Mouse (Mus musculus) intestine, embryonic 15.5 days (tissue): ENCODE data around the gene Fbxo17. TPM values are rescaled to one million over a fixed set of nuclear protein-coding genes. Genes with fewer than 3 reads are reported as not detected.
"Not testable (repeated sequence)": the region's sequence is repeated elsewhere in the genome, so short reads cannot be mapped to it uniquely, and the experiment has no call there.

Experiments
- ATAC-seq: fragments of 200-750 bp; cut with Nextera tagmentation; 2 replicates; pipeline ENCODE4 v1.8.0; 2017; ENCODE audit warnings: moderate TSS enrichment, moderate library complexity
- H3K27ac ChIP-seq: fragments of 300-500 bp; sonication (generic); 2 replicates; pipeline ENCODE4 v1.5.1; 2015; ENCODE audit warnings: mild to moderate bottlenecking, inconsistent platforms
- H3K27me3 ChIP-seq: fragments of 300-500 bp; sonication (generic); replicated peaks from 2 replicates; pipeline ENCODE4 v1.6.1; 2015; ENCODE audit warnings: inconsistent platforms
- H3K36me3 ChIP-seq: fragments of 300-500 bp; sonication (generic); 2 replicates; pipeline ENCODE4 v1.6.1; 2015; ENCODE audit warnings: inconsistent platforms
- H3K4me1 ChIP-seq: fragments of 300-500 bp; sonication (generic); replicated peaks from 2 replicates; pipeline ENCODE4 v1.6.1; 2015; ENCODE audit warnings: inconsistent platforms
- H3K4me2 ChIP-seq: fragments of 300-500 bp; sonication (generic); replicated peaks from 2 replicates; pipeline ENCODE4 v1.6.1; 2015; ENCODE audit warnings: mild to moderate bottlenecking, inconsistent platforms
- H3K4me3 ChIP-seq: fragments of 300-500 bp; sonication (generic); replicated peaks from 2 replicates; pipeline ENCODE4 v1.5.1; 2015; ENCODE audit warnings: inconsistent platforms
- H3K9ac ChIP-seq: fragments of 300-500 bp; sonication (generic); 2 replicates; pipeline ENCODE4 v1.6.1; 2015; ENCODE audit warnings: inconsistent platforms
- H3K9me3 ChIP-seq: fragments of 300-500 bp; sonication (generic); 2 replicates; pipeline ENCODE4 v1.6.1; 2016; ENCODE audit warnings: inconsistent platforms
- WGBS: fragments of 180-500 bp; shearing (Covaris S2); methylation state at CpG from one replicate; pipeline ENCODE4 v1.1.7; 2015; 5-methylcytosine and 5-hydroxymethylcytosine counted together
- polyA plus RNA-seq: library from polyadenylated mRNA; unstranded; fragments of >200 nt; fragmentation: Nextera tagmentation; extraction: Ambion mirVana; gene quantifications from 2 replicates; pipeline ENCODE4 v1.2.1, GENCODE M21; 2015

Fbxo17 gene
- polyA plus RNA-seq = 6.6 and 6.7 TPM in 2 replicates

DNA sequence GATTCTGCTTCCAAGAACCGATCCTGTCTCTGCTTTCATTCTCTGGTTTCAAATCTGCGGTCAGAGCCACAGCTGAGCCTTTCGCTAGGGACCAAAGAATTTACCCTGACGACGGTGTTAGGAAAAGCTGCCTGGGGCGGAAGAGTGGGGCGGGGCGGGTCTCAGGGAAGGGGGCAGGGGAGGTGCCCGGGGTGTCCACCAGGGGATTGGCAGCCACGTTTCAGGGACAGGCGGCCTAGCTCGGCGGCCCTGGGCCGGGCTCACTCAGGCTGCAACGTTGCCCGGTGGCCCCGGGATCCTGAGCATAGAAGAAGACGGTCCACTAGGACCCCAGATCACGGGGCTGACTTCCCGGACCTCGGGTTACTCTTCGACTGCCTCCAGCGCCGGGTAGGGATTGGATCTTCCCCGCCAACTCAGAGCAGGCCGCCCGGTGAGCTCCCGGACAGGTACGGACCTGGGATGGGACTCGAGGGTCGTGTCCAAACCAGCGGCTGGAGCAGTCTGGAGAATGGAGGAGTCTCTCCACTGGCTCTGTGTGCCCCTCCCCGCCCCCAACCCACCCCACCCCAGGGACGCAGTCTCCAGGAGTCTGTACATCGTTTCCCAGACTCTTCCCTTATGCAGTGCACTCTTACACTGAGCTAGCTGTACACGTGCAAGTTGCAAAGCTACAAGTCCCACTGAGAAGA, at the start of gene Fbxo17:
Gene Fbxo17, plus strand, starts transcription at position 215 of the 692 bp plus-strand sequence.
- Histone ChIP-seq H3K4me3 (peak within 1 kb of the TSS; percentile 51), H3K27ac (no peak within 1 kb of the TSS), H3K9me3 (no peaks in the 10 kb centered on the region), H3K27me3 (no peaks in the 10 kb centered on the region), H3K4me2 (peak within 1 kb of the TSS; percentile 91), H3K36me3 (no peaks in the 10 kb centered on the region), H3K9ac (peak within 1 kb of the TSS; percentile 58), H3K4me1 (0 out of 2 replicates have a peak, but pooled peaks cover 2% of the 10 kb centered on the region)
- ATAC-seq = peak; percentile 83
- 5% methylated on average over 36 of the region's 36 CpGs for WGBS

DNA sequence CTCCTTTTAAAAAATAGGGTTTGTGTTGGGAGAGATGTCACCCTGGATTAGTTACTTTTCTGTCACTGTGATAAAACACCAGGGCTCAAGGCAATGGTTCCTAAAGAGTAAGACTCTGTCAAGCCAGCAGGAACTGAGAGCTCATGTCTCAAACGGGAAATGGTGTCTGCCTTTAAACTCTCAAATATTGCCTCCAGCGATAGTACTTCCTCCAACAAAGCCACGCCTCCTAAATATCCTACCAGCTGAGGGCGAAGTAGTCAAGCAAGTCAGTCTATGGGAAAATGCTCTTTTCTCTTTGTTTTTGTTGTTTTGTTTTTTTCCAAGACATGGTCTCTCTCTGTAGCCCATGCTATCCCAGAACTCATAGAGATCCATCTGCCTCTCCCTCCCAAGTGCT, 45.4 kb upstream of the Fbxo17 start:
- Histone ChIP-seq H3K9me3 (no peaks in the 10 kb centered on the region), H3K27ac (no peak overlapping the region), H3K36me3 (no peaks in the 10 kb centered on the region), H3K27me3 (no peaks in the 10 kb centered on the region), H3K4me1 (no peaks in the 10 kb centered on the region), H3K4me2 (no peak overlapping the region), H3K9ac (no peak overlapping the region), H3K4me3 (no peak overlapping the region)
- 56% methylated on average over 4 of the region's 4 CpGs for WGBS
- no peak for ATAC-seq

DNA sequence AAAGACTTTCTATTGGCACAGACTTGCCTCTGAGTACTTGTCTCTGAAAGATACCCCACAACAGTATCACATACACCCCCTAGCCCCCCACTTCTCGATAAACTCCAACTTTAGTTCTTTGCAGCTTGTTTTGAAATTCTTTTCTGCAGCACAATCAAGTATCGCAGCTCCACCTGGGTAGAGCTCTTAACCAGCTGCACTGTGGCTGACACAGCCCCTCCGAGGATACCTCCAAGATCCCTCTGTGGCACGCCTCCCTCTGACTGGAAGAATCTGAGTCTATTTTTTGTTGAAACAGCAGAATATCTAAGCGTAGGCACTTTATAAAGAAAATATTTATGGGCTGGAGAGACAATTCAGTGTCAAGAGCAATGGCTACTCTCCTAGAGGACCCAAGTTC, 44.3 kb upstream of the Fbxo17 start:
- 89% methylated on average over 5 of the region's 5 CpGs for WGBS
- H3K36me3 ChIP-seq = no peaks in the 10 kb centered on the region

DNA sequence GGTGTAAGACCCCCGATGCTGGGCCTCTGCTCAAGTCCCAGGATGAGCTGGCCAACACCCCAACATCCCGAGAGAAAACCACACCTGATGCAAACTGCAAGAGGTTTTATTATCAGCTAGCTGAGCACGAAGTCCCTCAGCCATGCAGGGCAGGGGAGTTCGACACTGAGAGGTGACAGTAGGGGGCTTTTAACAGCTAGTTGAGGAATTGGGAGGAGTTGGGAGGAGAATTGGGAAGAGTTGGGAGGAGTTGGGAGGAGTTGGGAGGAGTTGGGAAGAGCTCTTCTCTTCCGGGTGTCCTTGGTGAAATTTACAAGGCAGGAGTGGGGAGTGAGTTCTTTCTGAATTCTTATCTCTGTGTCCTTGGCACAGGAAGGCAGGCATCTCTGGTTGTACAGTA, 43.8 kb upstream of the Fbxo17 start:
- H3K4me1 ChIP-seq, H3K27me3 ChIP-seq, H3K4me2 ChIP-seq, H3K9me3 ChIP-seq, H3K4me3 ChIP-seq, H3K9ac ChIP-seq, H3K36me3 ChIP-seq, ATAC-seq, H3K27ac ChIP-seq: not testable (repeated sequence)
- 67% methylated on average over 5 of the region's 5 CpGs for WGBS

More for the DNA sequence above, 44.3 kb upstream of the Fbxo17 start:
- no peak overlapping the region for H3K9ac ChIP-seq
- H3K27me3 ChIP-seq = no peaks in the 10 kb centered on the region
- H3K9me3 ChIP-seq = no peaks in the 10 kb centered on the region
- no peaks in the 10 kb centered on the region for H3K4me1 ChIP-seq
- no peak overlapping the region for H3K27ac ChIP-seq
- H3K4me3 ChIP-seq = no peak overlapping the region
- H3K4me2 ChIP-seq = no peak overlapping the region
- ATAC-seq = no peak

DNA sequence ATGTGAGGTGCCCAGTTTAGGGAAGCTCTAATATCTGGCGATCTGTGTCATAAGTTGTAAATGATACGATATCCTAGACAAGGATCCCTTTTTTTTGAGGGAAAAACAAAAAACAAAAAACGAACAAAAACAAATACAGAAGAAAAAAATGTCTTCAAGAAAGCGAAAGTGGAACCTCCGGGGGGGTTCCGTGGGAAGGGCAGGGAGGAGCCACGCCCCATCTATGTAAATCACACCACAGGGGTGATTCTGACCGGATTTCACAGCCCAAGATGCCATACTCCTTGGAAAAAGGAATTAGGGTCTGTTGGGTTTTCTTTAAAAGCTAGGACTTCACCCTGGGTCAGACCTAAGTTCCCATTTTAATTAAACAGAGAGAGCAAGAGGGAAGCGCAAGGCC, 41.6 kb upstream of the Fbxo17 start:
- H3K4me1 ChIP-seq = no peaks in the 10 kb centered on the region
- no peak overlapping the region for H3K4me2 ChIP-seq
- WGBS = 72% methylated on average over 9 of the region's 9 CpGs
- H3K27ac ChIP-seq = no peak overlapping the region
- no peak overlapping the region for H3K9ac ChIP-seq
- no peak overlapping the region for H3K4me3 ChIP-seq
- H3K36me3 ChIP-seq = no peaks in the 10 kb centered on the region
- no peaks in the 10 kb centered on the region for H3K27me3 ChIP-seq
- no peaks in the 10 kb centered on the region for H3K9me3 ChIP-seq
- no peak for ATAC-seq

DNA sequence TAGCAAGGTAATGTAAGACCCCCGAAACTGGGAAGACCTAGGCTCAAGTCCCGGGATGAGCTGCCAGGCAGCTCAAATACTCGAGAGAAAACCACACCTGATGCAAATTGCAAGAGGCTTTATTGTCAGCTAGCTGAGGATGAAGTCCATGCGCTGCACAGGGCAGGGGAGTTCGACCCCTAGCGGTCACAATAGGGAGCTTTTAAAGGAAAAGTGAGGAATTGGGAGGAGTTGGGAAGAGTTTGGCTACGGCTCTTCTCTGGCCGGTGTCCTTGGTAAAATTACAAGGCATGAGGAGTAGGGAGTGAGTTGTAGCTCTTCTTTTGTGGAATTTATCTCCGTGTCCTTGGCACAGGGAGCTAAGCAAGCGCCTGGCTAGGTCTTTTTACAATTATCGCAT, 40.9 kb upstream of the Fbxo17 start:
- no peak overlapping the region for H3K9ac ChIP-seq
- H3K4me1 ChIP-seq = no peaks in the 10 kb centered on the region
- no peaks in the 10 kb centered on the region for H3K27me3 ChIP-seq
- H3K36me3 ChIP-seq = no peaks in the 10 kb centered on the region
- no peak overlapping the region for H3K4me2 ChIP-seq
- H3K27ac ChIP-seq = no peak overlapping the region
- ATAC-seq = no peak
- H3K9me3 ChIP-seq = no peaks in the 10 kb centered on the region
- 44% methylated on average over 11 of the region's 11 CpGs for WGBS
- H3K4me3 ChIP-seq = no peak overlapping the region

DNA sequence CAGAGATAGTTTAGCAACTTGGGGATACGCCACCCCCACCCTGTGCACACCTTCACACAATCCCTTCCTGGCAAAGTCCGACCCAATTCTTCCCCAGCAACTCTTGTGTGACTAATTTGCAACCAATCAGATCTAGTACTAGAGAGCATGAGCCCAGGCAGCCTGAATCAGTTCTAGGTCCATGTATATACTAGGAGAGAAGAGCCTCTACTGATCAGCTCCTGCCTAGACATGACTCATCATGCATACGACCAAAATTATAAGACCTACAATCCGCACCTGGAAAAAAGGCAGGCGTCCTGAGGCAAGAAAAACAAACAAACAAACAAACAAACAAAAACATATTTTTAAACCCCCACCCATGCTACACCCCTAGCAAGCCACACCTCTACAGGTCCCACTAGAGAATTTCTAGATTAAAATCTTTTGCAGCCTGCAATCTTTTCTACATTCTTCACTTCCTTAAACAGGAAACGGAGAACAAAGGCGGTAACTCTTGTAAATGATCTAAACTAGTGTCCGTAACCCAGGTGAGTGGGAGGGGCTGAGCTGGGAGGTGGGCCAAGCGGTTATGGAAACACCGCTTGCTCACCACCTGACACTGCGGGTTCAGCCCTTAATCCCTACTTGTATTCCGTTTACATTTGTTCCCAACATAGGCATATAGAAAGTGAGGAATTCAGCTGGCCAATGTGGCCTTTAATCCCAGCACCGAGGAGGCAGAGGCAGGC, 39.6 kb upstream of the Fbxo17 start:
- H3K4me1 ChIP-seq = no peaks in the 10 kb centered on the region
- no peaks in the 10 kb centered on the region for H3K36me3 ChIP-seq
- H3K9ac ChIP-seq = no peak overlapping the region
- H3K4me3 ChIP-seq = no peak overlapping the region
- WGBS = 82% methylated on average over 13 of the region's 13 CpGs
- H3K9me3 ChIP-seq = no peaks in the 10 kb centered on the region
- no peaks in the 10 kb centered on the region for H3K27me3 ChIP-seq
- no peak for ATAC-seq
- no peak overlapping the region for H3K4me2 ChIP-seq
- H3K27ac ChIP-seq = no peak overlapping the region

DNA sequence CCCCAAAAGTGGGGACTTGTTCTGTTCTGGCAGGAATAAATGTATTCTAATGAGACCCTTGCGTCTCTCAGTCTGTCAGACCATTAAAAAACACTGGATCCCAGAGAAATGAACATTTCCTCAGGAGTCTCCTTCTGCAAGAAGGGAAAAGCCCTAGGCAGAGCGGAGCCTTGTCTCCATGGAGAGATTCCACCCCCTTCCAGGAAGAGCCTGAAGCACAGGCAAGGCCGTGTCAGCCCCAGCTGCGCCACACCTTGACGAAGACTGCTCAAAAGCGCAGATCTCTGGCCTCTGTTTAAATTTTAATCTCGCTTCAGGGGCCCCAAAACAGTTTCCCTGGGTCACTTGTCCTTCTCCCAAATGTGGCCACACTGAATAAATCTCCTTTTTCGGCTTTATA, 39.0 kb upstream of the Fbxo17 start:
- H3K27ac ChIP-seq = no peak overlapping the region

DNA sequence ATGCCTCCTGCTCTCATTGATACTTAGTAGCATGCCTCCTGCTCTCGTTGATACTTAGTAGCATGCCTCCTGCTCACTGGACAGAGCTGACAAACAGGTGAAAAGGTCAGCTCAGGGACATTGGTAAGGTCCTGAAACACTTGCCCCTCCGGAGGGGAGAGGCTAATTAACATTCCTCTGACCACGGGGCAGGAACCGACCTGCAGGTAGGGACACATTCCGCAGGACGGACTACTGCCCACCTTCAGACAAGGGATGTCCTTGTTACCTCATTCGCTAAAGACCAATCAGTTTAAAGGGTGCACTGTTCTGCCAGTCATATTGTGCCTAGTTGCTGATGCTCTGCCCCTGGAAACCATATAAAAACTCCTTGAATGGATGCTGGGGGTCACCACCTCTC, 25.5 kb upstream of the Fbxo17 start:
- ATAC-seq = no peak
- Histone ChIP-seq H3K36me3 (no peaks in the 10 kb centered on the region), H3K4me1 (peaks cover 5% of the 10 kb centered on the region; the same call in 1 of the 2 replicates), H3K4me3 (no peak overlapping the region), H3K27ac (no peak overlapping the region), H3K9me3 (no peaks in the 10 kb centered on the region), H3K27me3 (peaks cover 13% of the 10 kb centered on the region), H3K4me2 (no peak overlapping the region), H3K9ac (no peak overlapping the region)
- WGBS = 56% methylated on average over 7 of the region's 7 CpGs

More for the DNA sequence above, 39.0 kb upstream of the Fbxo17 start:
- Histone ChIP-seq H3K4me1 (no peaks in the 10 kb centered on the region), H3K4me3 (no peak overlapping the region), H3K4me2 (no peak overlapping the region), H3K36me3 (no peaks in the 10 kb centered on the region), H3K9ac (no peak overlapping the region), H3K27me3 (no peaks in the 10 kb centered on the region), H3K9me3 (no peaks in the 10 kb centered on the region)
- 88% methylated on average over 8 of the region's 8 CpGs for WGBS
- no peak for ATAC-seq

DNA sequence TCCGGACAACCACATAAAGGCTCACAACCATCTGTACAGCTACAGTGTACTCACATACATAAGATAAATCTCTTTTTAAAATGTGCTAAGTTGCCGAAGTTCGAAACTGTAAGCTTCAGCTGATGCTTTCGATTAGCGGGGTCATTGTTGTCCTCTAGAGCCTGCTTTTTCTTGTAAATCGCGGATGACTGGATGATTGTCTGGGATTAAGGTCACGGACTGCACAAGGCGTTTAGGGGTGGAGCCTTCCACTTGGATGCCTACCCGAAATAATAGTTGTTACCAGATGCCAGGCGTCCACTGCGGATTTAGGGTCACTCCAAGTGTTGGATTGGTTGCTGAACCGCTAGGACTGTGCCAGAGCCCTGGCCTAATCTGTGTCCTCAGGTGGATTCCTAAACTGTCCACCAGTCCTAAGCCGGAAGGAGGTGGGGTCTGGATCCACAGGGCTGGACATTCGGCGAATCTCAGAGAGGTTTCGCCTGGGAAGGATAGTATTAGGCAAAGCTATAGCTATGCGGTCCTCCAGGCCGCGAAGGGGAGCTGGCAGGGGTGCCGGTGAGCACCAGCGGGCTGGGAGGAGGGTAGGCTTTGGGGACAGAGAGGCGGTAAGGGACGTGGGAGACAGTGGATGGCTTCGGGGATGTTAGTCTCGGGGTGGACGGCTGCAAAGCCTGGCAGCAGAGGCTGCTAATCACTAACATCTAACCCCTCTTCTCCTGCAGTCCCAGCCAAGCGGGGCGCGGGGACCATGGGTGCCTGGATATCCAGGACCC, 23.9 kb upstream of the Fbxo17 start, which contains the start of gene Fbxo27:
Gene Fbxo27, plus strand, starts transcription at position 305 of the 776 bp plus-strand sequence.
- H3K36me3 ChIP-seq = no peaks in the 10 kb centered on the region
- peak within 1 kb of the TSS; percentile 39 for H3K9ac ChIP-seq
- H3K9me3 ChIP-seq = no peaks in the 10 kb centered on the region
- H3K4me1 ChIP-seq = peaks cover 5% of the 10 kb centered on the region; the same call in 1 of the 2 replicates
- H3K4me3 ChIP-seq = peak within 1 kb of the TSS; percentile 50
- ATAC-seq = no peak
- no peak within 1 kb of the TSS for H3K27ac ChIP-seq
- H3K4me2 ChIP-seq = peak within 1 kb of the TSS; percentile 96
- WGBS = 46% methylated on average over 27 of the region's 30 CpGs
- H3K27me3 ChIP-seq = peaks cover 13% of the 10 kb centered on the region

DNA sequence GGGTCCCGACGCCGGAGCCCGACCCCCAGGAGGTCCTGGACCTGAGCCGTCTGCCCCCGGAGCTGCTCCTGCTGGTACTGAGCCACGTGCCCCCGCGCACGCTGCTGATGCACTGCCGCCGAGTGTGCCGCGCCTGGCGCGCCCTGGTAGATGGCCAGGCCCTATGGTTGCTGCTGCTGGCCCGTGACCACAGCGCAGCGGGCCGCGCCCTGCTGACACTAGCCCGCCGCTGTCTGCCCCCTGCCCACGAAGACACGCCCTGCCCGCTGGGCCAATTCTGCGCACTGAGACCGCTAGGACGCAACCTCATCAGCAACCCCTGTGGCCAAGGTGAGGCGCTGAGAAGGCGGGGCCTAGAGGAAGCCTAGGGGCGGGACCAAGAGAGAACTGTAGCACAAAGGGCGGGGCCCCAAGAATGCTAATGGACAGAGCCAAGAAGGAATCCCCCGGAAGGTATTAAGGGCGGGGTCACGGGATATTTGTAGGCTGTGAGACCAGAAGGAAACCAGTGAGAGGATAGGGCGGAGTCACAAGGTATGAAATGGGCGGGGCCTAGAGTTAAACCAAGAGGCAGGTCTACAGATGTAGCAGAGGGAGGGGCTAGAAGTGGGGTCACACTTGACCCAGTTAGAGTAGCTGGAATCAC, 23.2 kb upstream of the Fbxo17 start:
- no peaks in the 10 kb centered on the region for H3K9me3 ChIP-seq
- peak overlapping the region; percentile 50 for H3K4me3 ChIP-seq
- H3K27ac ChIP-seq = no peak overlapping the region
- peaks cover 5% of the 10 kb centered on the region; the same call in 1 of the 2 replicates for H3K4me1 ChIP-seq
- peak overlapping the region; percentile 96 for H3K4me2 ChIP-seq
- ATAC-seq = peak; percentile 95
- WGBS = under 1% methylated on average over 38 of the region's 38 CpGs
- no peaks in the 10 kb centered on the region for H3K36me3 ChIP-seq
- H3K27me3 ChIP-seq = peaks cover 13% of the 10 kb centered on the region
- peak overlapping the region; percentile 39 for H3K9ac ChIP-seq

DNA sequence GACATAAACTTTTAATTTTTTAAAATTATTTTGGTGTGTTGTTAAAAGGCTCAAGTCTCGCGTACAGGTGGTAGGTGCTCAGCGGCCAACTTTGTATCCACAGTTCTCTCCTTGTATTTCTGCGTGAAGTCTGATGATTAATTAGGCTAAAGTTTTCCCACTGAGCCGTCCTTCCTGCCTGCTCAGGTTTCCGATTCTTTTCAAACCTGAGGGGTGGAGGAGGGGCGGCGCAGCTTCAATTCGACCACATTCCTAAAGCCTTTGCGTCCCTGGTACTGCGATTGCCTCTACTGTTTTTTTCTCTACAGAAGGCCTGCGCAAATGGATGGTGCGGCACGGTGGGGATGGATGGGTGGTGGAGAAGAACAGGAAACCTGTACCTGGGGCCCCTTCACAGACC, 22.2 kb upstream of the Fbxo17 start:
- Histone ChIP-seq H3K36me3 (no peaks in the 10 kb centered on the region), H3K9ac (no peak overlapping the region), H3K4me2 (no peak overlapping the region; the same call in 1 of the 2 replicates), H3K4me1 (peaks cover 5% of the 10 kb centered on the region; the same call in 1 of the 2 replicates), H3K4me3 (no peak overlapping the region), H3K27me3 (peaks cover 13% of the 10 kb centered on the region), H3K9me3 (no peaks in the 10 kb centered on the region), H3K27ac (no peak overlapping the region)
- 10% methylated on average over 14 of the region's 14 CpGs for WGBS
- no peak for ATAC-seq
